Mouse (Mus musculus) heart, adult 2 months (tissue): ENCODE measurements around the gene Uap1.

Experiments used
- CTCF ChIP-seq: fragments of 200-600 bp; IDR thresholded peaks from 2 replicates; pipeline ENCODE4 v1.8.1; 2022; ENCODE audit warnings: antibody characterized with exemption, mild to moderate bottlenecking, moderate library complexity
- POLR2A ChIP-seq: fragments of 200-500 bp; IDR thresholded peaks from 2 replicates; pipeline ENCODE4 v1.6.1; 2011; ENCODE audit warnings: mild to moderate bottlenecking, low read depth, low read length, control low read depth; ENCODE audit not compliant: insufficient read depth

- TF ChIP-seq CTCF, result peak; percentile 19; the same call in 1 of the 2 replicates
- no peak for TF ChIP-seq POLR2A
Observed at GRCm38 (mm10) chr1:170159707-170160106, 15.1 kb downstream of the Uap1 start.
